Mouse (Mus musculus) cerebellum, adult 11-12 months (tissue): ENCODE data around the gene Depdc1b.

Source experiments
- DNase-seq: peaks from one replicate; pipeline ENCODE4 v3.0.0; 2022

Gene Depdc1b

DNA sequence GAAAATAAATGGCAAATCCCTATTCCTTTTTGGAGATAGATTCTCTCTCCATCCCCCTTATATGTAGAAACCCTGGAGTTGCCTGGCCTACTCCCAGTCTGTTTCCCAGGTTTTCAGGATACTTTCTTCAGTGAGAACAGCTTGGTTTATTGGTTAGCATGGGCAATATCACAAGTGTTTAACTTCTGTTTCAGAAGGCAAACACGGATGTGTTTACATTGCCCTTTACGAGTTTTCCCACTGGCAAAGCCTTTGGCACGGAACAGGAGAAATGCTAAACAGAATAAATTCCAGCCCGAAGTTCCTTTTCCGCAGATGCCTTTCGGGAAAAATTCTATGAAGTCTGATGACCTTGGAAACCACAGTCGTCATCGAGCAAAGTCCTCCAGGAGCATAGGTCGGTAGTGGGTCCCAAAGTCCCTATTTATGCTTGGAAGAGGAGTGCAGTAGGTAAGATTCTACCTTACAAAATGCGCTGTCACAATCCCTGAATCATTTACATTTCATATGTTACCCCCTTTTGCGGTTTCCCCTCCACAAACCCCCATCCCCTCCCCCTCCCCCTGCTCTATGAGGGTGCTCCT lies 132.3 kb downstream of the Depdc1b start:
- DNase-seq, result no peak

DNA sequence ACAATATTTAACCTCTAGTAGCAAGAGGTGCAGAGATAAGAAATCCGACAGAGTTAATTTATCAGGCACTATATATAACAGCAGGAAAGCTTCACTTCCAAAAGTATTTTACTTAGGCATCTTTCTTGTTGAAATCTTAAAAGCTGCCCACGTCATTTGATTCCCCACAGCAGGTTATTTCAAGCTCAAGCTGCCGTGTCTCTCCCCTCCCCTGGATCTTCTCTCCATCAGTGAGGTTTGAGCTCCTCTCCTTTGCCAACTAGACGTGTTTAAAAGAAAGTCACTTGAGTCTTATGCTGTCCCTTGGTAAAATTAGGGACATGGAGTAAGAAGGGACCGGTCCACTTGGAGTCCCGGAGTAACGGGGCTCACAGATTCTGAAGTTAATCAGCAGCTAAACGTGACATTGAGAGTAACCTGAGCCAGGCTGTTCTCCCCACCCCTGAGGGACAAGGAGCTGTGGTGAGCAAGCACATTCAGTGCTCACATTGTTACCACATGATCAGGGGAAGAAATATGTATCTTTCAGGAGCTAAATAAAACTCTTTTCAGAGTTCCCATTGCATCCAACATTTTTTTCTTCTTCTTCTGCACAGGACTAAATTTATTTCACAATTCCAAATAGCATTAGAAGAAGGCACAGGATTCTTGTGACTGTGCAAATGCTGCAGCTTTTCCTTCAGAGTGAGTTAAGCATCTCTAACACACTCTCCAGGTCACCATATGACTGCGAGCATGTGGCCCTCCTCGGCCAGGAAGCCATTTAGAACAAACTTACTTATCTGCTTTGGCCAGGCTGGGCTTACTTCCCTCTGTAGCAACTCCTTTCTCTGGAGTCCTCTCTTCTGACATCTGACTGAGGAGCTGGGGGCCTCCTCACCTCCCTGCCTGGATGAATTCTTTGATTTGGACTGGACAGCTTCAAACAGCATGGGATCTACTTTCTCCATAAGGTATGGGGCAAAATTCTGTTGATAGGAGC lies 133.3 kb downstream of the Depdc1b start, which contains the start of gene Pde4d:
Gene Pde4d (plus strand): TSS at position 833 of the 982 bp plus-strand sequence.
- no peak for DNase-seq

DNA sequence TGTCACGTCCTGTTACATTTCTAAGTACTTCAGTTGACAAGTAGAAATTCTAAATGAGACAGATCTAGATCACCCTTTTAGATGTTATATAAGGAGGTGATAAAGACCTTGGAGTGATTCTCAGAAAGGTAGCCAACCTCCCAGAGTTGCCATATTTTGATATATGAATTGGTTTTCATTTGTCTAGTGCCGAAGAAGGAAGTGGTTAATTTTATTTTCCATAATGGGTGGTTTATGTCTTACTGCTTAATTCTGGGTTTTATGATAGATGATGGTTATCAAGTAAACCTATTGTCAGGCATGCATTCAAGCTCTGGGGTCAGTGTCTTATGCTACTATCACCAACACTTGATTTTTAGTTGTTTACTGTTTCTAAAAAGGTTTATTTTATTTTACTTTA lies 135.0 kb downstream of the Depdc1b start:
- DNase-seq, result no peak

GRCm38 (mm10) chr13:108453064-108453919 lies 137.2 kb downstream of the Depdc1b start:
- DNase-seq, result no peak
